Mouse (Mus musculus) embryonic fibroblast, embryonic 13.5 days (primary cell): ENCODE data around the gene Bysl.

Source experiments
- CTCF ChIP-seq: IDR thresholded peaks from 2 replicates; pipeline ENCODE4 v1.5.1; 2011; ENCODE audit warnings: mild to moderate bottlenecking, control low read depth, low read length, moderate library complexity, borderline replicate concordance; ENCODE audit not compliant: insufficient read depth
- POLR2A ChIP-seq: IDR thresholded peaks from 2 replicates; pipeline ENCODE4 v1.6.1; 2011; ENCODE audit warnings: low read depth, mild to moderate bottlenecking, control low read depth, low read length, moderate library complexity

- TF ChIP-seq CTCF: no peak
- no peak for TF ChIP-seq POLR2A
Observed at GRCm38 (mm10) chr17:47571621-47572020, 39.7 kb downstream of the Bysl start.
